Mouse (Mus musculus) embryonic facial prominence, embryonic 11.5 days (tissue): ENCODE measurements at regions not wholly inside any gene's neighbourhood (a gene's known extent, or its start where the extent isn't known, plus 50 kb on each side); places are given as distances from the start of the nearest gene placed in this dataset.

Experiments
- ATAC-seq: fragments of 200-750 bp; cut with Nextera tagmentation; replicated peaks from 2 replicates; pipeline ENCODE4 v1.8.0; 2017; ENCODE audit warnings: low read depth; ENCODE audit not compliant: insufficient number of reproducible peaks, low FRiP score, low TSS enrichment
- DNase-seq: peaks from one replicate; pipeline ENCODE4 v3.0.0-alpha.2; 2015; ENCODE audit warnings: low spot score
- H3K27ac ChIP-seq: fragments of 300-500 bp; sonication (generic); replicated peaks from 2 replicates; pipeline ENCODE4 v1.5.1; 2014; ENCODE audit warnings: mild to moderate bottlenecking, low read depth, low read length, control low read depth
- H3K27me3 ChIP-seq: fragments of 300-500 bp; sonication (generic); 2 replicates; pipeline ENCODE4 v1.6.1; 2014; ENCODE audit warnings: mild to moderate bottlenecking, low read length, moderate library complexity, mixed read lengths; ENCODE audit not compliant: control insufficient read depth, insufficient read depth
- H3K36me3 ChIP-seq: fragments of 300-500 bp; sonication (generic); replicated peaks from 2 replicates; pipeline ENCODE4 v1.6.1; 2014; ENCODE audit warnings: low read depth, mild to moderate bottlenecking, low read length, moderate library complexity, mixed read lengths; ENCODE audit not compliant: control insufficient read depth, insufficient read depth
- H3K4me1 ChIP-seq: fragments of 300-500 bp; sonication (generic); 2 replicates; pipeline ENCODE4 v1.6.1; 2014; ENCODE audit warnings: low read length, mixed read lengths; ENCODE audit not compliant: control insufficient read depth, insufficient read depth
- H3K4me2 ChIP-seq: fragments of 300-500 bp; sonication (generic); 2 replicates; pipeline ENCODE4 v1.6.1; 2014; ENCODE audit warnings: low read depth, mild to moderate bottlenecking, control low read depth, low read length, moderate library complexity
- H3K4me3 ChIP-seq: fragments of 300-500 bp; sonication (generic); 2 replicates; pipeline ENCODE4 v1.5.1; 2014; ENCODE audit warnings: low read depth, low read length, control low read depth
- H3K9ac ChIP-seq: fragments of 300-500 bp; sonication (generic); replicated peaks from 2 replicates; pipeline ENCODE4 v1.6.1; 2014; ENCODE audit warnings: mild to moderate bottlenecking, control low read depth, low read length
- H3K9me3 ChIP-seq: fragments of 300-500 bp; sonication (generic); replicated peaks from 2 replicates; pipeline ENCODE4 v1.6.1; 2016; ENCODE audit warnings: mild to moderate bottlenecking, low read length, inconsistent platforms, mixed read lengths; ENCODE audit not compliant: control insufficient read depth
- WGBS: fragments of 180-500 bp; shearing (Covaris S2); extraction: QIAGEN DNeasy Blood & Tissue Kit; methylation state at CpG from one replicate; pipeline ENCODE4 v1.1.7; 2014; 5-methylcytosine and 5-hydroxymethylcytosine counted together

- H3K4me3 ChIP-seq = no peak overlapping the region
- H3K9me3 ChIP-seq = no peaks in the 10 kb centered on the region
- H3K4me1 ChIP-seq = no peaks in the 10 kb centered on the region
- no peaks in the 10 kb centered on the region for H3K36me3 ChIP-seq
- H3K9ac ChIP-seq = no peak overlapping the region
- no peaks in the 10 kb centered on the region for H3K27me3 ChIP-seq
- WGBS = 61% methylated on average over 7 of the region's 7 CpGs
- H3K4me2 ChIP-seq = no peak overlapping the region
- ATAC-seq (no peak), DNase-seq (peak; percentile 39)
- no peak overlapping the region for H3K27ac ChIP-seq
Observed at GRCm38 (mm10) chr3:53393945-53394344, 69.2 kb downstream of the Nhlrc3 start.

DNA sequence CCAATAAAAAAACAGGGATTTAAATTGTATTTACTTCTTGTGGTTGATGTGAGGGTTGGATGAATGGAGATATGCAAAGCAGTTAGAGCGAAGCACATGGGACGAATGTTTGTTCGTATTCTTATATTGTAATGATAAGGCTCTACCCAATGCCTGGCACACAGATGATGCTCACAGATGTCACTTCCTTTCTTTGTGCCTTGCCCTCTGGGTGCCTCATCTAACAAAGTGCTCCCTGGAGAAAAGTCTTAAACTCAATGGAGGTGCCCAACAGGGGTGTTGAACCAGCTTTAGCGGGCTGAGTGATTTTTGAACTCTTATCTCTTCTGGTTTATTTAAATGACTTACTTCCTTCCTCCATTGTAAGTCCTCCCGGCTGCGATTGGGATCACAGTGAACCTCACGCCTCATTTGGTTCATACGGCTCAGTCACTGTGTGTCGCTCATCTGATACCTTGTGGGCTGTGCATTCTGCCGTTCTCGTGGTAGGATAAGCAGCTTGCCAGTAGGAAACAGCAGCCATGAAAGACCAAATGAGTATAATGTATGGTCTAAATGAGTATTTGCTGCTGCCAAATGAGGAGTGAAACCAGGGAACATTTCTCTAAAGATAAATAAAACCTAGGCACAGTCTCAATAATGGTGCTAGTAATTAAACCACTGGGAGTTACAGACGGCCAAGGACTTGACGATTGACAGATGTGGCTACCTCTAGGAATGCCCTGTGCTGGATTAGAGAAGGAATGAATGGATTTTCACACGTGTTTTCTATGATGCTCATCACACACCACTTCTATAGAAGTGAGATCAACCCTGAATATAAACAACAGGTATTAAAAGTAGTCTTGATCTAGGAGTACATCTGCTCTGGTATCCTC lies 81.2 kb downstream of the Nhlrc3 start:
- Histone ChIP-seq H3K36me3 (no peaks in the 10 kb centered on the region), H3K27me3 (no peaks in the 10 kb centered on the region), H3K4me1 (no peaks in the 10 kb centered on the region), H3K4me3 (no peak overlapping the region), H3K9ac (no peak overlapping the region), H3K27ac (no peak overlapping the region), H3K4me2 (no peak overlapping the region), H3K9me3 (no peaks in the 10 kb centered on the region)
- WGBS = 69% methylated on average over 14 of the region's 14 CpGs
- DNase-seq = no peak
- ATAC-seq = no peak

DNA sequence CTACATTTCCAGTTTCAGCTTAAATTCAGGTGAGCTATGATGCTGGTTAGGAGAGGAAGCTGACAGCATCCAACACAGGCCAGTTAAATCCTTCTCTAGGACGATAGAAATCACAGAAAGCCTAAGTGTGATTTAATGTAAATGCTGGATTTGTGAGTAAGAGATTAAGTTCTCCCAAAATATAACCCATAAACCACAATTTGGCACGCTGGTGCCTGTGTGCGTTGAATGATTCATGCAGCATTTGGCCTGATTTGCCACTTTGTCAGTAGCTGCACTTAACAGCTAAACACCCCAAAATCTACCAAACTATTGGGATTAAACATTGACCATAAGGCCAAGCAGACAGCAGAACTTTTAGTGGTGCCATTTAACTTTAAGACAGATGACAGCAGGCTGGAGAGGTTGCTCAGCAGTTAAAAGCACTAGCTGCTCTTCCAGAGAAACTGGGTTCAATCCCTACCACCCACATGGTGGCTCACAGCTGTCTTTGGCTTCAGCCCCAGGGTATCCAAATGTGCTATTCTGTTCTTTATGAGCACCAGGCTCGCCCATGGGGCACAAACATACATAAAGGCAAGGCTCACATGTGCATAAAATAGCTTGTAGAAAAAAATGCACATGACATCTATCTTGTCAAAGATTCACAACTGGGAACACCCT lies 83.5 kb downstream of the Nhlrc3 start:
- H3K9me3 ChIP-seq = no peaks in the 10 kb centered on the region
- ATAC-seq = no peak
- 71% methylated on average over 4 of the region's 4 CpGs for WGBS

DNA sequence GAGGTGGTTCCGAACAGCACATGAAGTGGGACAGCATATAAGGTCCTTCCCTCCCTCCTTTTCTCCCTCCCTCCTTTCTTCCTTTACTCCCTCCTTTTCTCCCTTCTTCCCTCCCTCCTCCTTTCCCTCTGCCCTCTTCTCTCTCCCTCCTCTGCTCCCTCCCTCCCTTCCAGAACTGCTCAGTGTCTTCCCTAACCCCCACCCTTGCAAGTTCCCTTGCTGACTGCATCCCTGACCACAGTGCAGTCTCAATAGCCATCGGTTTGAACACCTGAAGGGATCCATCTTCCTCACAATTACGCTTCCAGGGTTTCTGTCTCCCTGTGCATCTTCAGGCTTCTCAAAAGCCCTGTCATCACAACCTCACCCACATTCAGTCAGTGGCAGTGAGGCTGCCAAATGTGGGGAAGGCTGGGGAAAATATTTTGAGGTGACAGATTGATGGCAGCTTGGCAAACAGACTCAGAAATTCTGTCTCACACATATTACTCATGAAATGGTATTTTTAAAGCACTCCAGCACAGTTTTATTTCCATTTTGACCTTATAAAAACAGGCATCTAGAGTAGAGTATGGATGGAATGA lies 86.2 kb downstream of the Nhlrc3 start:
- 81% methylated on average over 3 of the region's 3 CpGs for WGBS
- Histone ChIP-seq H3K27ac (no peak overlapping the region), H3K9me3 (no peaks in the 10 kb centered on the region), H3K4me2 (no peak overlapping the region), H3K36me3 (no peaks in the 10 kb centered on the region), H3K9ac (no peak overlapping the region), H3K27me3 (no peaks in the 10 kb centered on the region), H3K4me3 (no peak overlapping the region), H3K4me1 (no peaks in the 10 kb centered on the region)
- ATAC-seq = no peak
- DNase-seq = no peak

More for the DNA sequence above, 83.5 kb downstream of the Nhlrc3 start:
- DNase-seq = no peak
- no peaks in the 10 kb centered on the region for H3K27me3 ChIP-seq
- no peak overlapping the region for H3K4me2 ChIP-seq
- no peak overlapping the region for H3K27ac ChIP-seq
- no peaks in the 10 kb centered on the region for H3K36me3 ChIP-seq
- H3K4me1 ChIP-seq = no peaks in the 10 kb centered on the region
- H3K9ac ChIP-seq = no peak overlapping the region
- H3K4me3 ChIP-seq = no peak overlapping the region

- no peak overlapping the region for H3K9ac ChIP-seq
- DNase-seq (peak; percentile 41), ATAC-seq (no peak)
- no peak overlapping the region for H3K27ac ChIP-seq
- WGBS = 58% methylated on average over 7 of the region's 7 CpGs
- no peaks in the 10 kb centered on the region for H3K36me3 ChIP-seq
- H3K9me3 ChIP-seq = 0 out of 2 replicates have a peak, but pooled peaks cover 2% of the 10 kb centered on the region
- no peak overlapping the region for H3K4me3 ChIP-seq
- no peak overlapping the region for H3K4me2 ChIP-seq
- H3K4me1 ChIP-seq = no peaks in the 10 kb centered on the region
- no peaks in the 10 kb centered on the region for H3K27me3 ChIP-seq
Observed at GRCm38 (mm10) chr3:53372887-53373286, 90.2 kb downstream of the Nhlrc3 start.

DNA sequence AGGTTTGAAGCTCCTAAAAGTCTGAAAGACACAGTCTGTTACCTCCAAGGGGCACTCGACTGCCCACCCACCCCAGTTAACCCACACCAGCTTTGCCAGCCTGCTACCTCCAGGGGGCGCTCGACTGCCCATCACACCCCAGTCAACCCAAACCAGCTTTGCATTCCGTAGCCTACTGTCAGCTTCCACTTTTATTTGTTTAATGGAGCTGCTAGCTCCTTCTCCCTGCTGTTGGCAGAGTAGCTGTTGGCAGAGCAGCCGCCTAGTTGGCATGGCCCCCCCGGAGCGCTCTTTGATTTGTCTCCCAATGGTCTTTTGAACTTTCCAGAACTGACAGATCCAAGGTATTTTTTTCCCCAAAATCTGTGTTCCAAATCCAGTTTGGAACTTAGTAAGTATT lies 91.2 kb downstream of the Nhlrc3 start:
- Histone ChIP-seq H3K4me2 (no peak overlapping the region), H3K27ac (no peak overlapping the region), H3K27me3 (no peaks in the 10 kb centered on the region), H3K36me3 (no peaks in the 10 kb centered on the region), H3K9me3 (0 out of 2 replicates have a peak, but pooled peaks cover 2% of the 10 kb centered on the region), H3K4me3 (no peak overlapping the region), H3K4me1 (no peaks in the 10 kb centered on the region), H3K9ac (no peak overlapping the region)
- no peak for ATAC-seq
- WGBS = 69% methylated on average over 7 of the region's 7 CpGs
- no peak for DNase-seq

- H3K9ac ChIP-seq = no peak overlapping the region
- ATAC-seq = no peak
- H3K9me3 ChIP-seq = no peaks in the 10 kb centered on the region
- H3K4me1 ChIP-seq = no peaks in the 10 kb centered on the region
- no peak overlapping the region for H3K27ac ChIP-seq
- 86% methylated on average over 4 of the region's 4 CpGs for WGBS
- no peak overlapping the region for H3K4me3 ChIP-seq
- no peaks in the 10 kb centered on the region for H3K27me3 ChIP-seq
- no peaks in the 10 kb centered on the region for H3K36me3 ChIP-seq
- no peak overlapping the region for H3K4me2 ChIP-seq
- DNase-seq = no peak
Observed at GRCm38 (mm10) chr3:53361202-53361601, 101.9 kb downstream of the Nhlrc3 start.

DNA sequence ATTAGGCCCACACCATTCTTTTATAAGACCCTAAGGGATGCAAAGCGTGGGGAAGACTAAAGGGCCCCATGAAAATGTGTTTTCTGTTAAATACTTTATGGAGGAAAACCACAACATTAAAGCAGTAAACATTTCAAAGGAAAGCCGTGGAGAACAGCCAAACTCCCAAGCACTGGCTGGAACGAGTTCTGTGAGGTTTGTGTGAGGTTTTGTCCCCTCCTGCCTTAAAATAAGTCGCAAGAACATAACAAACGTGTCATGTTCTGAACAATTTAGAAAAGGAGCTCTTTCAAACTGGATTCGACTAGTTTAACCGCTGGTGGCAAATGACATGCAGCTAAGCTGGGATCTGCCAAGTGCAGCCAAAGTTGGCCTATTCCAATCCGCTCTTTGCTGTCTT lies 109.4 kb downstream of the Nhlrc3 start:
- Histone ChIP-seq H3K4me3 (no peak overlapping the region), H3K27me3 (no peaks in the 10 kb centered on the region), H3K27ac (no peak overlapping the region), H3K4me2 (no peak overlapping the region), H3K4me1 (no peaks in the 10 kb centered on the region), H3K9ac (no peak overlapping the region), H3K36me3 (no peaks in the 10 kb centered on the region), H3K9me3 (no peaks in the 10 kb centered on the region)
- 63% methylated on average over 8 of the region's 8 CpGs for WGBS
- ATAC-seq (no peak), DNase-seq (peak; percentile 38)
